Mouse (Mus musculus) thymus, postnatal 14 days (tissue): ENCODE data around the gene Sprr4.
"Not testable (repeated sequence)": the region's sequence is repeated elsewhere in the genome, so short reads cannot be mapped to it uniquely, and the experiment has no call there.

Experiments
- DNase-seq: peaks from one replicate; pipeline ENCODE4 v3.0.0; 2021

Sprr4 gene

GRCm38 (mm10) chr3:92500393-92500792 lies at the start of gene Sprr4:
TSS of gene Sprr4 (minus strand) at chr3:92500493.
- no peak for DNase-seq

- no peak for DNase-seq
Observed at GRCm38 (mm10) chr3:92534411-92534810, 34.1 kb upstream of the Sprr4 start, which contains the start of gene 2310046K23Rik. TSS of gene 2310046K23Rik (minus strand) at chr3:92534511.

DNA sequence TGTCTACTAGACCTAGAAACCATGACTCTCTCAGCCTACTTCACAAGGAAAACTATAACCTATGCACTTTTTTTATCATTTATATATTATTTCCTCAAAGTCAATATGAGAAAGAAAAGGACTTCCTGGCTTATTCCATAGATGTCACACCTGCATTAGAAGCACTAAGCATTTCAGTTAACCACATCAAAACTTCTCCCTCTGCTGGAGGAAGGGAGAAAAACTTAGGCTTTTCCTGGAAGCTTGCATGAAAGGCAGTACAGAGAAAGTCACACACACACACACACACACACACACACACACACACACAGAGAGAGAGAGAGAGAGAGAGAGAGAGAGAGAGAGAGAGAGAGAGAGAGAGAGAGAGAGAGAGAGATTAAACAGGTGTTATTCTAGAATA lies 12.0 kb upstream of the Sprr4 start:
- no peak for DNase-seq

DNA sequence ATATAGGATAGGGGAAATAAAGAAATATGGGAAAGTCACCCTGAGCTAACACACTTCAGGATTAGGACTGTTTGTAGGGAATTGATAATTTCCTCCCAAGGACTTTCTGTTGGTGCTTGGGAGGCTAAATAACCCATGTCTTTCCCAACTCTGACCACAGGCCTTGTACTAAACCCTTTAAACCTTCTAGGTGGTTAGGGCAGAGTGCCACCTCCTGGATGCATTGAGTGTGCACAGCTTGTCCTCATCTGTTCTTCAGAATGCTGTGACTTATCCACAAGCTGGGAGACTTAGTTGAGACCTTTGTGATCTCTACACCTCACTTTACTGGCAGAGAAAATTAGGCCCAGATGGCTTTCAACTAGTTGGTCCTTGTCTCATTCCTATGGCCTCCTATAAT lies 10.5 kb upstream of the Sprr4 start:
- no peak for DNase-seq

DNA sequence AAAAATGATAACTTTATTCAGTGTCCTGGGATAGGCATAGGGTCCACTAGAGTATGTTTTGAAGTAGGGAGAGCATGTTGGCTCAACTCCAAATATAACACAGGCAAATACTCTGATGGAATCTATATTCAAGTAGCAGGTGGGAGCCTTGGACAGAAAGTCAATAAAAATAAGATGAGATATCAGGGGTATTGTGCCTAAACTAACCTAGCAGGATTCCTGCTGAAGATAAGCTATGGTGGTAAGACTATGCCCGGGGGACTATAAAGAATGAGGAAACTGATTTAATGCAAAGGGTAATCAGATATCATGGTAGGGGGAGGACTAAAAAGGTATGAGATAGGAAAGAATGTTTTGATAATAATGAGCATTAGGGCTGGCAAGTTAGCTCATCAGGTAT lies 7.9 kb upstream of the Sprr4 start:
- no peak for DNase-seq

GRCm38 (mm10) chr3:92503528-92503927 lies 3.2 kb upstream of the Sprr4 start:
- DNase-seq = no peak

DNA sequence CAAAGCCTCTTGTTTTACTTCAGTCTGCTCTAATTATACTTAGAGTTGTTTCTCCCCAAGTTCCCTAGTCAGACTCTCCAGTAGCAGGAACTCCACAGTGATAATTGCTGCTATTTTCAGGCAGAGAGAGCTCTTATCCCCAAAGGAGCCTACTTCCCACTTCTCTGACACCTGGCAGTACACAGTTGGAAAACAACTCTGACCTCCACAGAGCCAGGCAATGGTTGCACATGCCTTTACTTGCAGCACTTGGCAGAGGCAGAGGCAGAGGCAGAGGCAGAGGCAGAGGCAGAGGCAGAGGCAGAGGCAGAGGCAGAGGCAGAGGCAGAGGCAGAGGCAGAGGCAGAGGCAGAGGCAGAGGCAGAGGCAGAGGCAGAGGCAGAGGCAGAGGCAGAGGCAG lies 10.0 kb downstream of the Sprr4 start:
- DNase-seq = not testable (repeated sequence)

GRCm38 (mm10) chr3:92486307-92486706 lies 14.0 kb downstream of the Sprr4 start:
- no peak for DNase-seq

GRCm38 (mm10) chr3:92485863-92486262 lies 14.4 kb downstream of the Sprr4 start, which contains the start of gene Sprr1a:
TSS of gene Sprr1a (minus strand) at chr3:92485895.
- no peak for DNase-seq

DNA sequence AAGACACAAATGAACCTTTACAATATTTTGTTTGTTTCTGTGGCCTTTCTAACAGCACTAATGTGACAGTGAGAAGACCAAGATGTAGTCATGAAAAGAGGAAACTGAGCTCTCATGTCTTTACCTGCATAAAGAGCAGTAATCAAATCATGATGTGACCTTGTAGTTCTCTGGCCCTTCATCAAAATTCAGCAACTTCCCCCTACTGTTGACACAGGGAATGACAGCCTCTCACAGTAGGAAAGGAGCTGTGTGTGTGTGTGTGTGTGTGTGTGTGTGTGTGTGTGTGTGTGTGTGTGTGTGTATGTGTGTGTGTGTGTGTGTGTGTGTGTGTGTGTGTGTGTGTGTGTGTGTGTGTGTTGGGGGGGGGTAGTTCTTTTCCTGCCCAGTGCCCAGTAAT lies 19.0 kb downstream of the Sprr4 start:
- DNase-seq = not testable (repeated sequence)

GRCm38 (mm10) chr3:92470111-92470510 lies 30.2 kb downstream of the Sprr4 start:
- DNase-seq = no peak

GRCm38 (mm10) chr3:92467424-92467823 lies 32.9 kb downstream of the Sprr4 start:
- no peak for DNase-seq

DNA sequence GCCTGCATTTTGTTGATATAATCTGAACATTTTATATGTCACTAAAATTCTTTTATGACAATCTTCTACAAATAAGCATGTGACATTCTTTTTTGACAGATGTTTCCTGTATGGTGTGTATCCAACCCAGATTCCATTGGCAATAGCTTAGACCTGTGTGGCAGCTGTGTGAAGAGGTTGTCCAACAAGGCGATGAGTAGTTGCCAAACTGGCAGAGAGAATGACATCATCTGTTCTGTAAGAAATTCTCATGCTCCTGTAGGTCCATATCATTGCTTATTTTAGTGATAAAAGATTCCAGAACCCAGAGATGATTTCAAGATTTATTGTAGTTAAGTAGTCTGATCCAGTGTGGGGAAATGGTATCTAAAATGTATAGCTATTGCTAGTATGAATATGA lies 33.7 kb downstream of the Sprr4 start:
- no peak for DNase-seq

DNA sequence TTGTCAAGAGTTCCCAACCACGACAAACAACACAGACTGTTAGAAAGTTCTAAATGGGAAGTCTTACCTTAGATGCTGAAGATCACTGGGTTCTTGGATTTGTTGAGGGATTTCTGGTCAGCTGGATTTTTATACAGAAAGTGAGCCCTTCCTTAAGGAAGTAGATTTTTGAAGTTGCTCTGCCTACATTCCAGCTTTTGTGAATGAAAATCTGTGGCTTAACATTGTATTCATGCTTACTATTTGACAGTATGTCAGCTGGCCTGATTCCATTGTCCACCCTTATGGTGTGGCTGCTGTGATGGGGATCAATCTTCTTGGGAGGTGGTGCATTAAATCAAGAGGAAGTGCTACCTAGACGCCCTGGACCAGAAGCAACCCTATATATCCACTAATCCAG lies 41.7 kb downstream of the Sprr4 start, which contains the start of gene Sprr3:
Gene Sprr3 (minus strand): TSS at position 101 of the 400 bp plus-strand sequence.
- no peak for DNase-seq

GRCm38 (mm10) chr3:92455151-92455550 lies 45.1 kb downstream of the Sprr4 start:
- no peak for DNase-seq
